Mouse (Mus musculus): ENCODE results near the gene Mtmr3. TPM values are rescaled to one million over a fixed set of nuclear protein-coding genes. Genes with fewer than 3 reads are reported as not detected.

Mtmr3 gene
- polyA plus RNA-seq, 1 experiment from 2014 or later, result 21.4 TPM

DNA sequence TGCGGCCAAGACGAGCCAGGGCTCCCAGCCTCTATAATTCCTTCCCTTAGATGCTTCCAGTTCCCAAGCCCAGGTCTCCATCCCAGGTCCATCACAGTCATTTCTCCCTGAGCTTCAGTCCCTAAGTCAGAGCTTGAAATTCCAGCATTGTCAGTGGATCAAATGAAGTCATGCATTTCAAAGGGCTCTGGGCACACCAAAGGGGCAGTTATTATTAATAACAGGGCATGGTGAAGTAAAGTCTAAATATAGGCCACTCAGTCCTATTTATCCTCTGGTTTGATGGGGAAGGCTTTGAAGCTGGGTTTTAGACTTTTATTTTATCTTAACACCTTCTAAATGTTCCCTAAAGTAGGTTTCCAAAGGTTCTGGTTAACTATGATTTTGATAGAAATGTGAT lies 17.2 kb upstream of the Mtmr3 start:
- no peak overlapping the region for H3K4me3 ChIP-seq (ENCODE audit: low read depth, low read length)
- H3K36me3 ChIP-seq (ENCODE audit: control insufficient read depth, insufficient read depth, low read length), result no peaks in the 10 kb centered on the region
- H3K27me3 ChIP-seq (ENCODE audit: control insufficient read depth, insufficient read depth, low read length), result no peaks in the 10 kb centered on the region
- H3K9ac ChIP-seq (ENCODE audit: low read depth, low read length), result no peak overlapping the region
- WGBS (ENCODE audit: insufficient replicate concordance), result 62% methylated on average over 2 of the region's 2 CpGs
- H3K4me2 ChIP-seq, result no peak overlapping the region
- H3K9me3 ChIP-seq (replicated peaks; ENCODE audit: control insufficient read depth, low read length), result no peaks in the 10 kb centered on the region
- H3K27ac ChIP-seq (ENCODE audit: low read depth, low read length), result no peak overlapping the region
- no peak for ATAC-seq (replicated peaks; ENCODE audit: insufficient number of reproducible peaks, low FRiP score, low TSS enrichment)
- peaks cover 9% of the 10 kb centered on the region; the same call in 1 of the 2 replicates for H3K4me1 ChIP-seq (ENCODE audit: control insufficient read depth, insufficient read depth, low read length)

- Histone ChIP-seq H3K9me3 (replicated peaks; ENCODE audit: control insufficient read depth, low read length) (no peaks in the 10 kb centered on the region), H3K27me3 (ENCODE audit: control insufficient read depth, insufficient read depth, low read length) (no peaks in the 10 kb centered on the region), H3K9ac (ENCODE audit: low read depth, low read length) (no peak overlapping the region), H3K4me1 (ENCODE audit: control insufficient read depth, insufficient read depth, low read length) (peaks cover 18% of the 10 kb centered on the region), H3K4me3 (ENCODE audit: low read depth, low read length) (no peak overlapping the region), H3K4me2 (no peak overlapping the region), H3K27ac (ENCODE audit: low read depth, low read length) (peak overlapping the region; percentile 29), H3K36me3 (ENCODE audit: control insufficient read depth, insufficient read depth, low read length) (no peaks in the 10 kb centered on the region)
- ATAC-seq (replicated peaks; ENCODE audit: insufficient number of reproducible peaks, low FRiP score, low TSS enrichment), result no peak
- WGBS (ENCODE audit: insufficient replicate concordance), result 69% methylated on average over 1 of the region's 1 CpGs
Observed at GRCm38 (mm10) chr11:4606541-4606940, 11.9 kb upstream of the Mtmr3 start.

DNA sequence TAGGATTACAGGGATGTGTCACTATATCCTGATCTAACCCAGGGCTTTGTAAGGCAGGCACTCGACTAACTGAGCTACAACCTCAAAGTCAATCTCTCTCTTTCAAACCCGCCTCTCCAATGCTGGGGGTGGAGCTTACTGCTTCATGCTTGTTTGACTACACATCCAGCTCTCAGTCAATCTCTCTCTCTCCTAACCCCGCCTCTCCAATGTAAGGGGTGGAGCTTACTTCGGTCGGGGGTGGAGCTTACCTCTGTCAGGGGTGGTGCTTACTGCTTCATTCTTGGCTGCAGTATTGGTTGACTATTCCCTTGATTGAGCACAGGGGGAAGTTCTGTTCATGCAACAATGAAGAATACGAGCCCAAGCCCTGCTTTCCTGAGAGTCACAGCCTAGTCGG lies 10.8 kb upstream of the Mtmr3 start:
- no peak for ATAC-seq (replicated peaks; ENCODE audit: insufficient number of reproducible peaks, low FRiP score, low TSS enrichment)
- H3K27me3 ChIP-seq (ENCODE audit: control insufficient read depth, insufficient read depth, low read length), result no peaks in the 10 kb centered on the region
- no peak overlapping the region for H3K27ac ChIP-seq (ENCODE audit: low read depth, low read length)
- H3K4me3 ChIP-seq (ENCODE audit: low read depth, low read length), result no peak overlapping the region
- H3K4me1 ChIP-seq (ENCODE audit: control insufficient read depth, insufficient read depth, low read length), result peaks cover 17% of the 10 kb centered on the region; the same call in 1 of the 2 replicates
- H3K4me2 ChIP-seq, result no peak overlapping the region
- no peaks in the 10 kb centered on the region for H3K36me3 ChIP-seq (ENCODE audit: control insufficient read depth, insufficient read depth, low read length)
- H3K9ac ChIP-seq (ENCODE audit: low read depth, low read length), result no peak overlapping the region
- H3K9me3 ChIP-seq (replicated peaks; ENCODE audit: control insufficient read depth, low read length), result no peaks in the 10 kb centered on the region
- WGBS (ENCODE audit: insufficient replicate concordance), result 50% methylated on average over 7 of the region's 7 CpGs

- Histone ChIP-seq H3K9me3 (replicated peaks; ENCODE audit: control insufficient read depth, low read length) (no peaks in the 10 kb centered on the region), H3K9ac (ENCODE audit: low read depth, low read length) (no peak overlapping the region), H3K27ac (ENCODE audit: low read depth, low read length) (no peak overlapping the region), H3K4me2 (no peak overlapping the region), H3K36me3 (ENCODE audit: control insufficient read depth, insufficient read depth, low read length) (no peaks in the 10 kb centered on the region), H3K4me3 (ENCODE audit: low read depth, low read length) (no peak overlapping the region), H3K4me1 (ENCODE audit: control insufficient read depth, insufficient read depth, low read length) (peaks cover 17% of the 10 kb centered on the region; the same call in 1 of the 2 replicates), H3K27me3 (ENCODE audit: control insufficient read depth, insufficient read depth, low read length) (no peaks in the 10 kb centered on the region)
- WGBS (ENCODE audit: insufficient replicate concordance), result 29% methylated on average over 6 of the region's 6 CpGs
- ATAC-seq (replicated peaks; ENCODE audit: insufficient number of reproducible peaks, low FRiP score, low TSS enrichment), result no peak
Observed at GRCm38 (mm10) chr11:4604441-4604840, 9.8 kb upstream of the Mtmr3 start.

GRCm38 (mm10) chr11:4602691-4603441 lies 8.2 kb upstream of the Mtmr3 start:
- Histone ChIP-seq H3K4me2 (peak overlapping the region; percentile 35), H3K9ac (ENCODE audit: low read depth, low read length) (peak overlapping the region; percentile 11; the same call in 1 of the 2 replicates), H3K27me3 (ENCODE audit: control insufficient read depth, insufficient read depth, low read length) (no peaks in the 10 kb centered on the region), H3K4me3 (ENCODE audit: low read depth, low read length) (no peak overlapping the region), H3K9me3 (replicated peaks; ENCODE audit: control insufficient read depth, low read length) (no peaks in the 10 kb centered on the region), H3K27ac (ENCODE audit: low read depth, low read length) (peak overlapping the region; percentile 30; the same call in 1 of the 2 replicates), H3K4me1 (ENCODE audit: control insufficient read depth, insufficient read depth, low read length) (peaks cover 17% of the 10 kb centered on the region; the same call in 1 of the 2 replicates), H3K36me3 (ENCODE audit: control insufficient read depth, insufficient read depth, low read length) (no peaks in the 10 kb centered on the region)
- 44% methylated on average over 12 of the region's 12 CpGs for WGBS (ENCODE audit: insufficient replicate concordance)
- ATAC-seq (replicated peaks; ENCODE audit: insufficient number of reproducible peaks, low FRiP score, low TSS enrichment), result no peak

DNA sequence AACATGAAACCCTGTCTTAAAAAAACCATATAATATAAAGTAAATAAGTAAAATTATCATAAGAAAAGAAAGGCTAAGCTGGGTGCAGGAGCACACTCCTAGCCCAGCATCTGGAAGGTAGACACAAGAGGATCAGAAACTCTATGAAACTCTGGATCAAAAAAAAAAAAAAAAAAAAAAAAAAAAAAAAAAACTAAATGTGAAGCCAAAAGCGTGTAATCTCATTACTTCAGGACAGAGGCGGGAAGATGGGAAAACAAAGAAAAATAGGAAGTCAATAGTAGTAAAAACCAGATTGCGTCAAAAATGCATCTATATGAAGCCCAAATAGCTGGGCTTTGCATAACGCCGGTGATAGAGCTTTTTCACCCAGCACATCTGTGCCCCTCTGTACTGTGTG lies 7.2 kb upstream of the Mtmr3 start:
- H3K27ac ChIP-seq (ENCODE audit: low read depth, low read length), result no peak overlapping the region
- no peak for ATAC-seq (replicated peaks; ENCODE audit: insufficient number of reproducible peaks, low FRiP score, low TSS enrichment)

GRCm38 (mm10) chr11:4599916-4600315 lies 5.3 kb upstream of the Mtmr3 start:
- no peak overlapping the region for H3K4me2 ChIP-seq
- no peaks in the 10 kb centered on the region for H3K27me3 ChIP-seq (ENCODE audit: control insufficient read depth, insufficient read depth, low read length)
- H3K9me3 ChIP-seq (replicated peaks; ENCODE audit: control insufficient read depth, low read length), result no peaks in the 10 kb centered on the region
- no peak overlapping the region for H3K9ac ChIP-seq (ENCODE audit: low read depth, low read length)
- H3K4me1 ChIP-seq (ENCODE audit: control insufficient read depth, insufficient read depth, low read length), result peaks cover 12% of the 10 kb centered on the region; the same call in 1 of the 2 replicates
- no peaks in the 10 kb centered on the region for H3K36me3 ChIP-seq (ENCODE audit: control insufficient read depth, insufficient read depth, low read length)
- no peak for ATAC-seq (replicated peaks; ENCODE audit: insufficient number of reproducible peaks, low FRiP score, low TSS enrichment)
- WGBS (ENCODE audit: insufficient replicate concordance), result 92% methylated on average over 3 of the region's 3 CpGs
- H3K27ac ChIP-seq (ENCODE audit: low read depth, low read length), result no peak overlapping the region
- H3K4me3 ChIP-seq (ENCODE audit: low read depth, low read length), result no peak overlapping the region

More for the DNA sequence above, 7.2 kb upstream of the Mtmr3 start:
- no peak overlapping the region for H3K4me3 ChIP-seq (ENCODE audit: low read depth, low read length)
- WGBS (ENCODE audit: insufficient replicate concordance), result 89% methylated on average over 5 of the region's 5 CpGs
- H3K27me3 ChIP-seq (ENCODE audit: control insufficient read depth, insufficient read depth, low read length), result no peaks in the 10 kb centered on the region
- peaks cover 17% of the 10 kb centered on the region; the same call in 1 of the 2 replicates for H3K4me1 ChIP-seq (ENCODE audit: control insufficient read depth, insufficient read depth, low read length)
- H3K4me2 ChIP-seq, result no peak overlapping the region
- no peak overlapping the region for H3K9ac ChIP-seq (ENCODE audit: low read depth, low read length)
- no peaks in the 10 kb centered on the region for H3K36me3 ChIP-seq (ENCODE audit: control insufficient read depth, insufficient read depth, low read length)
- no peaks in the 10 kb centered on the region for H3K9me3 ChIP-seq (replicated peaks; ENCODE audit: control insufficient read depth, low read length)

GRCm38 (mm10) chr11:4598411-4598810 lies 3.7 kb upstream of the Mtmr3 start:
- peaks cover 8% of the 10 kb centered on the region for H3K4me1 ChIP-seq (ENCODE audit: control insufficient read depth, insufficient read depth, low read length)
- no peak overlapping the region for H3K9ac ChIP-seq (ENCODE audit: low read depth, low read length)
- ATAC-seq (replicated peaks; ENCODE audit: insufficient number of reproducible peaks, low FRiP score, low TSS enrichment), result no peak
- H3K27ac ChIP-seq (ENCODE audit: low read depth, low read length), result no peak overlapping the region
- no peaks in the 10 kb centered on the region for H3K36me3 ChIP-seq (ENCODE audit: control insufficient read depth, insufficient read depth, low read length)
- H3K27me3 ChIP-seq (ENCODE audit: control insufficient read depth, insufficient read depth, low read length), result no peaks in the 10 kb centered on the region
- H3K4me2 ChIP-seq, result no peak overlapping the region
- no peaks in the 10 kb centered on the region for H3K9me3 ChIP-seq (replicated peaks; ENCODE audit: control insufficient read depth, low read length)
- WGBS (ENCODE audit: insufficient replicate concordance), result 92% methylated on average over 2 of the region's 2 CpGs
- no peak overlapping the region for H3K4me3 ChIP-seq (ENCODE audit: low read depth, low read length)

Data from heart, embryonic 11.5 days (tissue).